Mouse (Mus musculus): ENCODE measurements at regions not wholly inside any gene's neighbourhood (a gene's known extent, or its start where the extent isn't known, plus 50 kb on each side); places are given as distances from the start of the nearest gene placed in this dataset.

DNA sequence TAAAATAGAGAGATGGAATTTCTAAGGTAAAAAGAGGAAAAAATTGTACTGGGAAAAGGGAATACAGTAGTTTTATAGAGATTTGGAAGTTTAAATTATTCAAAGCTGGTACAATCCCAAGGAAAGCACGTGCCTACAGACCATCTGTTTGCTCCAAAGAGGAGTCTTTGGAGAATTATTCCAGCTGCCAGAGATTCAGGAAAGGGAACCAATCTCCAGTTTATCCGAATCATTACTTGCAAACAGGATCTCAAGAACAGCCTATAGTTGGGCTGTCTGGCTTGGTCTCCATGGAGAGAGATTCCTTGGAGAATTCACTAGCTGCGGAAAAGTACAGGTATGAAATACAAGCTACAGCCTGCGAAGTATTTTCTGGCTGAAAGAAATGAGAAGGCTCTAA lies 491.3 kb upstream of the Negr1 start:
- Histone ChIP-seq H3K4me1 (replicated peaks; ENCODE audit: control insufficient read depth, insufficient read depth, low read length) (no peaks in the 10 kb centered on the region), H3K9ac (ENCODE audit: low read depth, low read length) (no peak overlapping the region), H3K36me3 (ENCODE audit: control insufficient read depth, insufficient read depth, low read length) (no peaks in the 10 kb centered on the region), H3K27ac (ENCODE audit: low read depth, low read length) (no peak overlapping the region), H3K4me2 (no peak overlapping the region), H3K4me3 (ENCODE audit: low read depth, low read length) (no peak overlapping the region), H3K27me3 (replicated peaks; ENCODE audit: control insufficient read depth, insufficient read depth, low read length) (no peaks in the 10 kb centered on the region), H3K9me3 (ENCODE audit: control insufficient read depth, low read length) (no peaks in the 10 kb centered on the region)
- DNase-seq (ENCODE audit: low spot score) (no peak), ATAC-seq (replicated peaks; ENCODE audit: low FRiP score) (no peak)
- 82% methylated on average over 4 of the region's 4 CpGs for WGBS

DNA sequence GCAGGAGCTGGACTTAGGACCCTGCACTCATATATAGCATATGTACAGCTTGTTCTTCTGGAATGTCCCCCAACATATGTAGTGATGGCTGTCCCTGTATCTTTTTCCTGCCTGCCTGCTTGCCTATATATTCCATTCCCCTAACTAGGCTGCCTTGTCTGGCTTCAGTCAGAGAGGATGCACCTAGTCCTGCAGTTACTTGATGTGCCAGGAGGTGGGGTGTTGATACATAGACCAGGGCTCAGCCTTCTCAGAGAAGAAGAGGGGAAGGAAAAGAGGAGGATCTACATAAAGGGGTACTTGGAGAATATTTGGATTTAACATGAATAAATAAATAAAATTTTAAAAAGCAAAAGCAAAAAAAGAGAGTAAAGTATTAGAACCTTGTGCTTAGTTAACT lies 479.3 kb upstream of the Negr1 start:
- Histone ChIP-seq H3K4me1 (replicated peaks; ENCODE audit: control insufficient read depth, insufficient read depth, low read length) (no peaks in the 10 kb centered on the region), H3K4me3 (ENCODE audit: low read depth, low read length) (no peak overlapping the region), H3K9ac (ENCODE audit: low read depth, low read length) (no peak overlapping the region), H3K27me3 (replicated peaks; ENCODE audit: control insufficient read depth, insufficient read depth, low read length) (no peaks in the 10 kb centered on the region), H3K9me3 (ENCODE audit: control insufficient read depth, low read length) (no peaks in the 10 kb centered on the region), H3K4me2 (no peak overlapping the region), H3K27ac (ENCODE audit: low read depth, low read length) (no peak overlapping the region), H3K36me3 (ENCODE audit: control insufficient read depth, insufficient read depth, low read length) (no peaks in the 10 kb centered on the region)
- no peak for ATAC-seq (replicated peaks; ENCODE audit: low FRiP score)
- DNase-seq (ENCODE audit: low spot score), result no peak

DNA sequence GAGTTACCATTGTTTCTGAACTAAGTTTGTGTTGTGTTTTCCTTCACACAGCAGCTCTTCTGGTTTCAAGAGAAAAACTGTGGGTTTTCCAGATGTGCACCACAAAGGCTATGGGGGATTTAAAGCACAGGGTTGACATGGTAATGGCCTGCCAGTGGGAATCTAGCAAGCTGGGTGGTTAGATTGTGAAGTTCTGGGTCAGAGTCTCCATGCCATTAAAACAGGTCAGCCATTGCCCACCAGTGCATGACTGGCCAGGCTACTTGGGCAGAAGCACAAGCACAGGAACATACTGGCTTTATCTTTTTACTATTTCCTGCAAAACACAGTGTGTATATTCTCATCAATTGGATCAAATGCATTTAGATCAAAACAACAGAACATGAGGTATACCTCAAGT lies 467.9 kb upstream of the Negr1 start:
- H3K4me1 ChIP-seq (replicated peaks; ENCODE audit: control insufficient read depth, insufficient read depth, low read length), result no peaks in the 10 kb centered on the region
- no peaks in the 10 kb centered on the region for H3K9me3 ChIP-seq (ENCODE audit: control insufficient read depth, low read length)
- H3K4me3 ChIP-seq (ENCODE audit: low read depth, low read length), result no peak overlapping the region
- DNase-seq (ENCODE audit: low spot score) (no peak), ATAC-seq (replicated peaks; ENCODE audit: low FRiP score) (no peak)
- no peaks in the 10 kb centered on the region for H3K27me3 ChIP-seq (replicated peaks; ENCODE audit: control insufficient read depth, insufficient read depth, low read length)
- no peak overlapping the region for H3K4me2 ChIP-seq
- no peak overlapping the region for H3K27ac ChIP-seq (ENCODE audit: low read depth, low read length)
- no peaks in the 10 kb centered on the region for H3K36me3 ChIP-seq (ENCODE audit: control insufficient read depth, insufficient read depth, low read length)
- no peak overlapping the region for H3K9ac ChIP-seq (ENCODE audit: low read depth, low read length)

- Histone ChIP-seq H3K4me3 (ENCODE audit: low read depth, low read length) (no peak overlapping the region), H3K9ac (ENCODE audit: low read depth, low read length) (no peak overlapping the region)
Observed at GRCm38 (mm10) chr3:156094990-156095389, 466.6 kb upstream of the Negr1 start.

GRCm38 (mm10) chr3:156105788-156106187 lies 455.8 kb upstream of the Negr1 start:
- ATAC-seq (replicated peaks; ENCODE audit: low FRiP score) (no peak), DNase-seq (ENCODE audit: low spot score) (no peak)
- 70% methylated on average over 1 of the region's 1 CpGs for WGBS
- H3K9me3 ChIP-seq (ENCODE audit: control insufficient read depth, low read length), result no peaks in the 10 kb centered on the region
- no peak overlapping the region for H3K4me2 ChIP-seq
- H3K27me3 ChIP-seq (replicated peaks; ENCODE audit: control insufficient read depth, insufficient read depth, low read length), result no peaks in the 10 kb centered on the region
- H3K4me1 ChIP-seq (replicated peaks; ENCODE audit: control insufficient read depth, insufficient read depth, low read length), result no peaks in the 10 kb centered on the region
- H3K9ac ChIP-seq (ENCODE audit: low read depth, low read length), result no peak overlapping the region
- no peak overlapping the region for H3K27ac ChIP-seq (ENCODE audit: low read depth, low read length)
- no peak overlapping the region for H3K4me3 ChIP-seq (ENCODE audit: low read depth, low read length)
- no peaks in the 10 kb centered on the region for H3K36me3 ChIP-seq (ENCODE audit: control insufficient read depth, insufficient read depth, low read length)

More at GRCm38 (mm10) chr3:156094990-156095389, 466.6 kb upstream of the Negr1 start:
- Histone ChIP-seq H3K27me3 (replicated peaks; ENCODE audit: control insufficient read depth, insufficient read depth, low read length) (no peaks in the 10 kb centered on the region), H3K4me2 (no peak overlapping the region), H3K36me3 (ENCODE audit: control insufficient read depth, insufficient read depth, low read length) (no peaks in the 10 kb centered on the region), H3K4me1 (replicated peaks; ENCODE audit: control insufficient read depth, insufficient read depth, low read length) (no peaks in the 10 kb centered on the region), H3K27ac (ENCODE audit: low read depth, low read length) (no peak overlapping the region), H3K9me3 (ENCODE audit: control insufficient read depth, low read length) (no peaks in the 10 kb centered on the region)
- ATAC-seq (replicated peaks; ENCODE audit: low FRiP score) (no peak), DNase-seq (ENCODE audit: low spot score) (no peak)
- WGBS, result 83% methylated on average over 3 of the region's 3 CpGs

DNA sequence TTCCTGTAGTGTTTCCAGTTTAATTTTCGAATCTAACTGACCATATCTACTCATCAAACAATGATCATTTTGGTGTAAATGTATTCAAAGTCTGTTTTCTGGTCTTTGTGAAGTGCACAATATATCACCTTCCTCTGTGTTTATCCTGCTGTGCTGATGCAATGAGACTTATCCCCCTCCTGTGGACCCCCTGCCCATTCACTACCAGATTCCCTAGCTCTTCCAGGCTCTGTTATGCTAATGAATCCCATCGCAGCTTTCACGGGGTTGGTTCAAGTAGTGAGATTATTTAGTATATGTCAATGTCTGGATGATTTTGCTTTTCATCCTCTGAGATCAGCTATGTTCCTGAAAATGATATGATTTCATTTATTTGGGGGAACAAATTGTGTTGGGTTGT lies 441.3 kb upstream of the Negr1 start:
- H3K27ac ChIP-seq (ENCODE audit: low read depth, low read length), result no peak overlapping the region
- no peak overlapping the region for H3K4me3 ChIP-seq (ENCODE audit: low read depth, low read length)
- no peaks in the 10 kb centered on the region for H3K9me3 ChIP-seq (ENCODE audit: control insufficient read depth, low read length)
- H3K9ac ChIP-seq (ENCODE audit: low read depth, low read length), result no peak overlapping the region
- no peaks in the 10 kb centered on the region for H3K36me3 ChIP-seq (ENCODE audit: control insufficient read depth, insufficient read depth, low read length)
- 43% methylated on average over 3 of the region's 3 CpGs for WGBS
- ATAC-seq (replicated peaks; ENCODE audit: low FRiP score) (no peak), DNase-seq (ENCODE audit: low spot score) (no peak)
- no peaks in the 10 kb centered on the region for H3K4me1 ChIP-seq (replicated peaks; ENCODE audit: control insufficient read depth, insufficient read depth, low read length)
- no peak overlapping the region for H3K4me2 ChIP-seq
- no peaks in the 10 kb centered on the region for H3K27me3 ChIP-seq (replicated peaks; ENCODE audit: control insufficient read depth, insufficient read depth, low read length)

DNA sequence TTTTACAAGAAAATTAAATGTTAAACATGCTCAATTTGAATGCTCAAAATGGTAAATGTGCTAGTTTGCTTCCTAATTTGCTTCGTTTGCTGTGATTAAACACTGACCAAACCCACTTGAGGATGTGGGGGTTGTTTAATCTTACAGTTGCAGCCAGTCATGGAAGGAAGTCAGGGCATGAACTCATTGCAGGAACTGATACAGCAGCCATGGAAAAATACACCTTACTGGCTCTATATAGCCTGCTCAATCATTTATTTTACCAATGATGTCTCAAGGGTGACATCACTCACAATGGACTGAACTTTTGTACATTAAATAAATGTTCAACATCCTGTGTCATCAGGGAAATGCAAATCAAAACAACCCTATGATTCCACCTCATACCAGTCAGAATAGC lies 430.0 kb upstream of the Negr1 start:
- Histone ChIP-seq H3K9ac (ENCODE audit: low read depth, low read length) (no peak overlapping the region), H3K27ac (ENCODE audit: low read depth, low read length) (no peak overlapping the region), H3K9me3 (ENCODE audit: control insufficient read depth, low read length) (no peaks in the 10 kb centered on the region), H3K4me1 (replicated peaks; ENCODE audit: control insufficient read depth, insufficient read depth, low read length) (no peaks in the 10 kb centered on the region), H3K27me3 (replicated peaks; ENCODE audit: control insufficient read depth, insufficient read depth, low read length) (no peaks in the 10 kb centered on the region), H3K4me3 (ENCODE audit: low read depth, low read length) (no peak overlapping the region), H3K36me3 (ENCODE audit: control insufficient read depth, insufficient read depth, low read length) (no peaks in the 10 kb centered on the region), H3K4me2 (no peak overlapping the region)
- no peak for ATAC-seq (replicated peaks; ENCODE audit: low FRiP score)
- 50% methylated on average over 1 of the region's 1 CpGs for WGBS
- DNase-seq (ENCODE audit: low spot score), result no peak

DNA sequence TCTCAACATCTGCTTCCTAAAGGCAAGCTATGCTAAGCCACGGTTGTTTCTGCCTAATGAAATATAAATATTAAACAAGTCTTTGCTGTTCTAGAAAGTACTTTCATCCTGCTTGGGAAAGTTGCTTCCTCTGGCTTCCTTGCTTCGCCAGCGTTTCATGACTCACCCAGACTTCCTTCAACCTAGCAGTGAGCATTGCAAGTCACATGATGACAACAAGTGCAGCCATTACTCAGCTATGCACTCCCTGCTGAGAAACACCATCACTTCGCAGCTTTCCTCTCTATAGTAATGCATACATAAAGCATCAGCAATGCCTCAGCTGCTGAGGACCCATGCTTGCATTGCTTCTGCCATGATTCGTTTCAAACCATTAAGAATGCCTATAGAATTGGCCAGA lies 420.2 kb upstream of the Negr1 start:
- no peaks in the 10 kb centered on the region for H3K36me3 ChIP-seq (ENCODE audit: control insufficient read depth, insufficient read depth, low read length)
- no peaks in the 10 kb centered on the region for H3K9me3 ChIP-seq (ENCODE audit: control insufficient read depth, low read length)
- DNase-seq (ENCODE audit: low spot score) (no peak), ATAC-seq (replicated peaks; ENCODE audit: low FRiP score) (no peak)
- WGBS, result 71% methylated on average over 5 of the region's 5 CpGs
- no peak overlapping the region for H3K4me3 ChIP-seq (ENCODE audit: low read depth, low read length)
- no peak overlapping the region for H3K4me2 ChIP-seq
- H3K4me1 ChIP-seq (replicated peaks; ENCODE audit: control insufficient read depth, insufficient read depth, low read length), result no peaks in the 10 kb centered on the region
- H3K27me3 ChIP-seq (replicated peaks; ENCODE audit: control insufficient read depth, insufficient read depth, low read length), result no peaks in the 10 kb centered on the region
- H3K9ac ChIP-seq (ENCODE audit: low read depth, low read length), result no peak overlapping the region
- H3K27ac ChIP-seq (ENCODE audit: low read depth, low read length), result no peak overlapping the region

GRCm38 (mm10) chr3:156149322-156149721 lies 412.3 kb upstream of the Negr1 start:
- Histone ChIP-seq H3K4me2 (no peak overlapping the region), H3K9me3 (ENCODE audit: control insufficient read depth, low read length) (no peaks in the 10 kb centered on the region), H3K27me3 (replicated peaks; ENCODE audit: control insufficient read depth, insufficient read depth, low read length) (no peaks in the 10 kb centered on the region), H3K27ac (ENCODE audit: low read depth, low read length) (no peak overlapping the region), H3K4me1 (replicated peaks; ENCODE audit: control insufficient read depth, insufficient read depth, low read length) (no peaks in the 10 kb centered on the region), H3K36me3 (ENCODE audit: control insufficient read depth, insufficient read depth, low read length) (no peaks in the 10 kb centered on the region), H3K9ac (ENCODE audit: low read depth, low read length) (no peak overlapping the region), H3K4me3 (ENCODE audit: low read depth, low read length) (no peak overlapping the region)
- ATAC-seq (replicated peaks; ENCODE audit: low FRiP score) (no peak), DNase-seq (ENCODE audit: low spot score) (no peak)
- 86% methylated on average over 3 of the region's 3 CpGs for WGBS
